Mouse (Mus musculus): ENCODE results near the gene Ugt1a2.

The Ugt1a2 gene

GRCm38 (mm10) chr1:88258881-88259642, 58.7 kb downstream of the Ugt1a2 start:
- DNase-seq, result no peak

- DNase-seq, result no peak
These were observed 59.2 kb downstream of the Ugt1a2 start for GRCm38 (mm10) chr1:88259643-88260024.

GRCm38 (mm10) chr1:88260114-88260513, 59.7 kb downstream of the Ugt1a2 start:
- DNase-seq, result no peak

- DNase-seq, result no peak
These were observed 60.4 kb downstream of the Ugt1a2 start for GRCm38 (mm10) chr1:88260604-88261377.

GRCm38 (mm10) chr1:88261706-88262105, 61.3 kb downstream of the Ugt1a2 start:
- DNase-seq, result no peak

- no peak for DNase-seq
These were observed 61.9 kb downstream of the Ugt1a2 start for GRCm38 (mm10) chr1:88262255-88262654.

- DNase-seq, result no peak
These were observed 62.6 kb downstream of the Ugt1a2 start for GRCm38 (mm10) chr1:88262961-88263360.

GRCm38 (mm10) chr1:88263778-88264177, 63.4 kb downstream of the Ugt1a2 start:
- no peak for DNase-seq

GRCm38 (mm10) chr1:88264237-88264868, 64.0 kb downstream of the Ugt1a2 start:
- DNase-seq, result no peak

GRCm38 (mm10) chr1:88264869-88265240, 64.5 kb downstream of the Ugt1a2 start:
- no peak for DNase-seq

GRCm38 (mm10) chr1:88266123-88266522, 65.7 kb downstream of the Ugt1a2 start:
- no peak for DNase-seq

GRCm38 (mm10) chr1:88267489-88267888, 67.1 kb downstream of the Ugt1a2 start:
- DNase-seq, result no peak

GRCm38 (mm10) chr1:88268070-88268469, 67.7 kb downstream of the Ugt1a2 start:
- DNase-seq, result no peak

All from lung, postnatal 14 days (tissue).